Mouse (Mus musculus) right cerebral cortex, postnatal 36 days (tissue): ENCODE measurements around the gene Tmem151b.

Experiments
- DNase-seq, 2 experiments: peaks; one replicate each; pipeline ENCODE4 v3.0.0; 2022; ENCODE audit warnings: low spot score in 2 of 2, mixed read lengths in 1 of 2

Tmem151b gene

DNA sequence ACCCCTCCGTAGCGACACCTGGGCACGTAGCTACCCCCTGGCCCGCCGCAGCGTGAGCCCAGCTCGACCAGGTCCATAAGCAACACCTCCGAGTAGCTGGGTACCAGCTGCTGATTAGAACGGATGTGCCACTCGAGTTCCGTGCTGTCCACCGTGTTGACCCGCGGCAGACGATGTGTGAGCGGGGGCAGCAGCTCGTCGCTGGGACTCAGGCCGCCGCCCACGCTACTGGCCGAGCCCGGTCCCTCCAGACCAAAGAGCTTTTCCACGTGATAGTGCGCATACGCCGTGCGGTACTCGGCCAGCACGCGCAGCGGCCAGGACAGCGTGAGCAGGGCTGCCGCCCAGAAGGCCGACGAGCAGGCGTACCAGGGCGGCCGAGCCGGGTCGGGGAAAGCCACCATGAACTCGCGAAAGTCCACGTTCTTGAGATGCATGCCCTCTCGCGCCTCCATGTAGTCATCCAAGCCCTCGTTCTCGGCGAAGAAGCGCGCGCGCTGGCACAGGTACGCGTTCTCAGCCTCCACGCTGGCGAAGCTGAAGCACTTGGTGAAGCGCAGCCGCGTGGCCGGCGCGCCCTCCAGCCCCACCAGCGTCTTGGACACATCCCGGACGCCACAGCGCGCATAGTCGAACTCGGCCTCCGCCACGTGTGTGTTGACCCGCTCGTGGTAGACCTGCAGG is 4.1 kb downstream of the Tmem151b start:
- DNase-seq = no peak

- DNase-seq = no peak
Observed at GRCm38 (mm10) chr17:45544873-45545277, 4.6 kb downstream of the Tmem151b start.

GRCm38 (mm10) chr17:45544001-45544872 is 5.2 kb downstream of the Tmem151b start:
- no peak for DNase-seq

- no peak for DNase-seq
Observed at GRCm38 (mm10) chr17:45543115-45543514, 6.4 kb downstream of the Tmem151b start.

DNA sequence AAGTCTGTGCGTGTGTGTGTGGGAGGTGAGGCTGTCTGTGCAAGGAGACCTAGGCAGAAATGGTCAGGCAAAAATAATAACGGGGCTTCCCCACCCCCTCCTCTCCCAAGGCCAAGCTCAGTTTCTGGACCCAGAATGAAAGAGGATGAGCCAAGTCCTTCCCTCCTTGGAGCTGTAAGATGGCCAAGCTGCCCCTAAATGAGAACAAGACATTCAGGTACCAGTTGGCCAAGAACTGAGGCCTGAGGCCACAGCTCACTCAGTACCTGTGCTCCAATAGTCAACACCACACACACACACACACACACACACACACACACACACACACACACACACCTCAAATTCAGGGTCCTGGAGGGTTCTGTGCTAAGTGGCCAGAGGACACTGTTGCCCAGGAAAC is 6.8 kb downstream of the Tmem151b start:
- DNase-seq = no peak

- no peak for DNase-seq
Observed at GRCm38 (mm10) chr17:45542129-45542528, 7.3 kb downstream of the Tmem151b start.

- no peak for DNase-seq
Observed at GRCm38 (mm10) chr17:45539664-45540063, 9.8 kb downstream of the Tmem151b start.

GRCm38 (mm10) chr17:45538394-45538793 is 11.1 kb downstream of the Tmem151b start:
- no peak for DNase-seq

GRCm38 (mm10) chr17:45536264-45536663 is 13.2 kb downstream of the Tmem151b start:
- no peak for DNase-seq

DNA sequence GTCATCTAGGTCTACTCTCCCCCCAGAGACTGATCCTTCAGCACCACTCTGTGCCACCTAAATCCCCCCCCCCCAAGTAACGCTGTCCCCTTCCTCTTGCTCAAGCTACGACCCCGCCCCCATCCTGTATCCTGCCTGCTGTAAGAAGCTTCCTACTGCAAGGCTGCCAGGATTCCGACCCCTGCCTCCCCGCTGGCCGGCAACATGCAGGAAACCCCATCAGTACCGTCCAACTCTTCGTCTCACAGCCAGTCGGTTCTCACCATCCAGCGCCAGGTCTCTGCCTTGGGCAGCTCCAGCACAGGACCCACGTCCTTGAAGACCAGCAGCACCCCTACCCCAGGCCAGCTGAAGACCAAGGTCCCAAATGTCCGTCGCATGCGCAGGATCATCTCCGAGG is 16.6 kb downstream of the Tmem151b start:
- no peak for DNase-seq

GRCm38 (mm10) chr17:45530346-45530782 is 19.1 kb downstream of the Tmem151b start:
- peak; percentile 73 to 76 for DNase-seq

DNA sequence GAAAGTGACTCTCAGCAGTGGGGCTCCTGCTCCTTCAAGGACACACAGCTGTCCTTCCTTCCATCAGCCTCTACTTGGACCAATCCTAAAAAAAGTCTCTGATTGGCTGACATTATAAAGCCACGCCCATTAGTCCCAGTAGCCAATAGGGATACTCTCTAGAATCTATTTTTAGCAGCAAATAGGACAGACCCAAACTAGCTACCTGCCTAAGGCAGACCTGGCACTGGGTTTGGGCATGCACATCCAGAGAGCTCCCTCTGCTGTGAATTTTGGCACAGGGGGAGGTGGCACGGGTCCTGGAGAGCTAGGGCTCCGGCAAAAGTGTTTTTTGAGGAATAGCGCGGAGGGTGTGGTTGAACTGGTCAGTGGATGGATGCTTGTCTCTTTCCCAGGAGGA is 22.9 kb downstream of the Tmem151b start:
- no peak for DNase-seq

DNA sequence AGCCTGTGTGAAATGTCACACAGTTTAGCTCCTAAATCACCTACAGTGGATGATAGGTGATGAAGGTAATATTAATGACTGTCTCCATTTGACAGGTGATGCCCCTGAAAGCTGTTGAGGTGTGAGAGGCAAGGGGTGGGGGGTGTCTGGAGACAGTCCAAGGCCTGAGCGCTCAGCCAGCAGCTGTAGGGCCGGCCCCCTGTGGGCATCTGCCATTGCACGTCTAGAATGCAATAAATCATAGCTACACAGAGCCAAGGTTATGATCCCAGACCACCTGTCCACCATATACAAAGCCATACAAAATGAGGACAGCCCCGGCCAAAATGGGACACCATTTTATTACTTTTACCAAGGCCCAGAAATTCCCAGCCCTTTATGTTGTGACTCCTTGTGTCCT is 24.5 kb downstream of the Tmem151b start:
- DNase-seq = no peak

DNA sequence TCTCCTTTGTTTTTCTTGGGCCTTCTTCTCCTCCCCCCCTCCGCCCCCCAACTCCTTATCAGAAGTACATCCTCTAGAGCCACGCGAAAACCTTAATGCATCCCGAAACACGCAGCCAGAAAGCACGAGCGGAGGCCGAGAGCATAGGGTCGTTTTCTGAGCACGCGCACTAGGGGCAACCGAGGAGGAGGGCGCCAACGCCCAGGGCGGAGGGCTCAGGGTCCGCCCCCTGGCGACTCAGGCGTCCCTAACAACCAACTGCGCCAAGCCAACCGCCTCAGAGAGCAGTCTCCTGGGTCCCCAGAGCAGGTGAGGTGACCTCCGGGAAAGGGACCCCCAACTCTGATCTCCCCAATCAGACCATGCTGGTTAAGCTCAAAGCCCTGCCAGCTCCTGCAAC is 26.2 kb downstream of the Tmem151b start, which contains the start of gene Tcte1:
TSS of gene Tcte1 (plus strand) at position 172 of the 400 bp plus-strand sequence.
- DNase-seq = no peak

DNA sequence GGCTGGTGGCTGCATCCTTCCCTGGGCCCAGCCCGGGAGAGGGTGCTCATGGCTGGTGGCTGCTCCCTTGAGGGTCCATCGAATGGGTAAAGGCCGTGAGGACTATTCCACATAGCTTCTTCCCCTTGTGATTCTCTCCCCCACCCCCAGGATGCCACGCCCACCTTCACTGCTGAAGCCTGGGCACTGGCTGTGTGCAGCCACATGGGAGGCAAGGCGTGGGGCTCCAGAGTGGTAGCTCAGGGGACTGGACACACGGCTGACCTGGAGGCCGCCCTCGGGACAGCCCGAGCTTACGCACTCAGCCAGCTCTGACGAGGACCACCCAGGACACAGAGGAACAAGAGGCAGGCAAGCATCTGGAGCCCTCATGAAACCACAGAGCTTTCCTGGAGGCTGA is 29.3 kb downstream of the Tmem151b start:
- no peak for DNase-seq

DNA sequence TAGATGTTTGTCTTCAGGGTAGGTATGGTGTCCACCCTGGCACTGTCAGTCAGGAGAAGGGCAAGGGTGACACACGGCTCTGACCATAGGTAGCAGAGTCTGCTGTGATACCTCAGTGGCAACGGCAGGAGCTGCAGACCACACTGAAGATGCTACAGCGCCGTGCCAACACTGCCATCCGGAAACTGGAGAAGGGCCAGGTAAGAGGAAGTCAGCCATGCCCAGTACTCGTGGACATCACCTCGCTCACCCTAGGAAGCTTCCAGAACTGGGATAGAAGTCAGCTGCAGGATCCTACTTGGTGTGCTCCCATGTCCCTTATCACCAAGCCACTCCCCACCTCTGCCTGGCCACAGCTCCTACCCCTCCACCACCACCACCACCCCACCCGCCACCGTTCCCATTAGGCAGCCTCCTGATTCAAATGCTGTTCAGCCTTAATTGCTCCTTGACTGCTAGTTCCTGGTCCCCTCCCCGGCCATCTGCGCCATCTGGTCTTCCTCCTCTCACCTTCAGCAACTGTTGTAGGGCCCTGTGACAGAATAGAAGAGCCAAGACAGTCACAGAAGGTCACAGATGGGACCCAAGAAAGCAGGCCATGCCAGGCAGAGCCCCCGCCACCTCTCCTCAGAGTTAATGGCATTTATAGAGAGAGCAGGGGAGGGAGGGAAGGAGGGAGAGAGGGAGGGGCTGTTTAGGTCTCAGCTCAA is 30.6 kb downstream of the Tmem151b start:
- no peak for DNase-seq

- DNase-seq = no peak
Observed at GRCm38 (mm10) chr17:45517549-45518215, 31.8 kb downstream of the Tmem151b start.

DNA sequence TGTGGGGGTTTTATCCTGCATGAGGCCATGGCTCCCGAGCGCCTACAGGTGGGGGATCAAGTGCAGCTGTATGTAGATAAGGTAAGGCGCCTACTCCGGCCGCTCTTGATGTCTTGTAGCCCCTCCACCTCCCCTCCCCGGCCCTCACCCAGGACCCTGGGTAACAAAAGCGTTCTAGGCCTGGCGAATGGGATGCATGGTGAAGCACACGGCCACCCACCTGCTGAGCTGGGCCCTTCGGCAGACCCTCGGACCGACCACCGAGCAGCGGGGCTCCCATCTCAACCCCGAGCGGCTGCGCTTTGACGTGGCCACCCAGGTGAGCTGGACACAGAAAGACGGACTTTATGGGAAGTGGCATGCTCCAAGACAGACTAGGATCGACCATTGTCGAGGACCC is 32.3 kb downstream of the Tmem151b start:
- DNase-seq = no peak

DNA sequence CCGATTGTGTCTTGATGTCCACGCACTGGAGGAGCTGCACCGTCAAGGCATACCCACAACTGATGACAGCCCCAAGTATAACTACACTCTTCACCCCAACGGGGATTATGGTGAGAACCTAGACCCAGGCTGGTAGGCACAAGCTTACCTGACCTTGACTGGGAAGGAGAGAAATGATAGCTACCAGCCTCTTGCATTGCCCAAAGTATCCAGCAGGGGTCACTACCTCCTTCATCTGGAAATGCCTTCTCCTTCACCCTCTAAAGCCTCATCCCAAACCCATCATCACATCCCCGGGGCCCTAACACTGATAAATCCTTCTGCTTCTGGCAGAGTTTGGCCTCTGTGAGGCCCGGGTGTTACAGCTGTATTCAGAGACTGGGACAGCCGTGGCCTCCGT is 33.0 kb downstream of the Tmem151b start:
- DNase-seq = peak; percentile 43 to 55

DNA sequence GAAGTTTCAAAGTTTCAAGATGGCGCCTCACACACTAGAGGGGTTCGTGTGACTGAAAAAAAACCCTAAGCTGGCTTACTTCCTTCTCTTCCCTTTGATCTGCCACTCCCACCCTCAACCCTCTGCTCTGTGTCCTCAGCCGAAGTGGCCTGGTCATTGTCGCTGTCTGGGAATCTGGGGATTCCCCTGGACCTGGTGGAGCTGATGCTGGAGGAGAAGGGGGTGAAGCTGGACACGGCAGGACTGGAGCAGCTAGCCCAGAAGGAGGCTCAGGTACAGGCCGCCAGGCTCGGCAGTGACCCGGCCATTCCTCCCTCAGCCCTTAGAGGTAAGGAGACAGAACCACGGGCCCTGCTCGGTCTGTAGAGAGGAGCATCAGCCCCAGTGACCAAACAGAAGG is 33.7 kb downstream of the Tmem151b start:
- DNase-seq = no peak

GRCm38 (mm10) chr17:45515204-45515726 is 34.2 kb downstream of the Tmem151b start:
- DNase-seq = no peak
